Mouse (Mus musculus): ENCODE measurements at regions not wholly inside any gene's neighbourhood (a gene's known extent, or its start where the extent isn't known, plus 50 kb on each side); places are given as distances from the start of the nearest gene placed in this dataset.

DNA sequence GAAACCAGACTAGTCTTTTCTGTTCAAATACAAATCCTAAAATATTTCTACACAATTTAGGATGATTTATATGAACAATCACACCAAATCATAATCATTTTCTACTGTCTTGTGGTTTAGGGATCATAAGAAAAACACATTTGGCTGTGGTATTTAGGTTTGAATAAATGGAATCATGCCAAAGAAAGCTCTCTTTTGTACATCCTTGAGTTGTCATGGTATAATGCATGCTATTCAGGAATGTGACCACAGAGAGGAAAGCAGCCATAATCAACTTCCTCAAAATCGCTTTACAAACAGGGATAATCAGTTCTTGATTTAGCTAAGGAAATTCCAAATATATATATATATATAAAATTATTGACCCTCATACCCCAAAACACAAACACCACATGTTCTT lies 295.9 kb downstream of the Gria2 start:
- Histone ChIP-seq H3K4me3 (no peak overlapping the region), H3K27ac (no peak overlapping the region), H3K9me3 (replicated peaks) (no peaks in the 10 kb centered on the region), H3K27me3 (no peaks in the 10 kb centered on the region), H3K4me1 (no peaks in the 10 kb centered on the region), H3K4me2 (replicated peaks) (no peak overlapping the region), H3K9ac (no peak overlapping the region), H3K36me3 (no peaks in the 10 kb centered on the region)
- WGBS, result 73% methylated on average over 1 of the region's 1 CpGs
- ATAC-seq (ENCODE audit: low FRiP score), result no peak

DNA sequence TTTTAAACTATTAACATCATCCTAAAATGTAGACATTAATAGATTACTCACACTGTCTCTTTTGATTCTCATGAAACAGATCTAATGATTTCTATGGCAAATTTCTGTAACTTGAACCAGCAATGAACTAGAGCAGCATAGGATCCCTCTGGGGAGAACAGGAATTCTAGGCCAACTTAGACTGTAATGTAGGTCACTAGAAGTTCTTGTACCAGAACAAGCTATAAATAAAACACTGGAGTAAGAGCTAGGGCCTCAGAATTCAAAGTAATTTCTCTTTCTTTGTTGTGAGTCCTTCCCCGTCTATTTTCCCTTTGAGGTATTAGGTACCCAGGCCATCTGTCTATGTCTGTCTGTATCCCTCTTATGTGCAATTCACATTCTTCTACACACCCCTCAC lies 301.5 kb downstream of the Gria2 start:
- Histone ChIP-seq H3K4me3 (no peak overlapping the region), H3K27ac (no peak overlapping the region), H3K27me3 (no peaks in the 10 kb centered on the region), H3K9ac (no peak overlapping the region), H3K4me1 (no peaks in the 10 kb centered on the region), H3K9me3 (replicated peaks) (no peaks in the 10 kb centered on the region), H3K4me2 (replicated peaks) (no peak overlapping the region), H3K36me3 (no peaks in the 10 kb centered on the region)
- ATAC-seq (ENCODE audit: low FRiP score), result no peak
- 56% methylated on average over 1 of the region's 1 CpGs for WGBS

DNA sequence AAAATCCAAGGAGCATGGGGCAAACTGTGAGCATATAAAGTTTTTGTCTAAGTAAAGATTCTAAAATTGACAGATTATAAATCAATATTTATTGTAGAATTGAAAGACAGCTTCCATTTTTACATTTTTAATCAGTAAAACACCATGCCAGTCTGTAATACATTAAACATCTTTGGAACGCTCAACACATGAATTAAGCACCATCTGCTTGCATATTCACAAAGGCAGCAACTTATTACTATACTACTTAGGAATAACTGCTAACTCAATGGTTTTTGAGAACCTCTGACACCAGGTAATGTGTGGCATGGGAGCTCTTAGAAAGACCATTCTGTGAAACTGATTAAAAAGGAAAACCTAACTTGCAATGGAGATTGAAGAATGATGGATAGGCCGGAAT lies 306.1 kb downstream of the Gria2 start:
- Histone ChIP-seq H3K4me1 (no peaks in the 10 kb centered on the region), H3K9ac (no peak overlapping the region), H3K4me3 (no peak overlapping the region), H3K9me3 (replicated peaks) (no peaks in the 10 kb centered on the region), H3K4me2 (replicated peaks) (no peak overlapping the region), H3K27ac (no peak overlapping the region), H3K27me3 (no peaks in the 10 kb centered on the region), H3K36me3 (no peaks in the 10 kb centered on the region)
- no peak for ATAC-seq (ENCODE audit: low FRiP score)
- 95% methylated on average over 2 of the region's 2 CpGs for WGBS

GRCm38 (mm10) chr3:80484168-80484833 lies 318.3 kb downstream of the Gria2 start:
- ATAC-seq (ENCODE audit: low FRiP score), result peak; percentile 66
- Histone ChIP-seq H3K27me3 (no peaks in the 10 kb centered on the region), H3K4me2 (replicated peaks) (no peak overlapping the region), H3K4me1 (no peaks in the 10 kb centered on the region), H3K36me3 (no peaks in the 10 kb centered on the region), H3K9ac (no peak overlapping the region), H3K9me3 (replicated peaks) (no peaks in the 10 kb centered on the region), H3K4me3 (no peak overlapping the region), H3K27ac (no peak overlapping the region)
- 66% methylated on average over 3 of the region's 3 CpGs for WGBS

- no peak for ATAC-seq (ENCODE audit: low FRiP score)
- Histone ChIP-seq H3K9me3 (replicated peaks) (no peaks in the 10 kb centered on the region), H3K9ac (no peak overlapping the region), H3K27me3 (no peaks in the 10 kb centered on the region), H3K27ac (no peak overlapping the region), H3K36me3 (no peaks in the 10 kb centered on the region), H3K4me1 (no peaks in the 10 kb centered on the region), H3K4me3 (no peak overlapping the region), H3K4me2 (replicated peaks) (no peak overlapping the region)
Measured at GRCm38 (mm10) chr3:80478676-80479075, 324.0 kb downstream of the Gria2 start.

DNA sequence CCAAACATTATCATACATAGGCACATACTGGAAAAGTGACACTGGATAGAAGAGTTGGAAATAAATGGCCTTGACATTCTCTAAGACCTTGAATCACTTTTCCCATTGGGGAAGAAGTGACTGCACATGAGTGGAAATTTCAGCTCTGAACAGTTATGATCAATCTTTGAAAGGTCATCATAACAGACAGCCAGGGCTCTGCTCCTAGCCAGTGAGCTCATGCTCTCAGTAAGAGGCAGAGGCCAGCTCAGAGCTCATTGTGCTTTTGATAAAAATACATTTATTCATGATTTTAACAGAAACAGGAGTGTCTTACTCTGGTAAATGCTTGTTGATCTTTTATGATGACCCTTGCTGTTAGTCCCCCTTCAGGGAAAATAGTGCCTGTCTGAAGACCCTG lies 328.9 kb downstream of the Gria2 start:
- Histone ChIP-seq H3K36me3 (no peaks in the 10 kb centered on the region), H3K27me3 (no peaks in the 10 kb centered on the region), H3K27ac (no peak overlapping the region), H3K9me3 (replicated peaks) (no peaks in the 10 kb centered on the region), H3K4me3 (no peak overlapping the region), H3K9ac (no peak overlapping the region), H3K4me2 (replicated peaks) (no peak overlapping the region), H3K4me1 (no peaks in the 10 kb centered on the region)
- no peak for ATAC-seq (ENCODE audit: low FRiP score)

Data from hindbrain, embryonic 12.5 days (tissue).